Mouse (Mus musculus): ENCODE measurements around the gene Mob4. TPM values are rescaled to one million over a fixed set of nuclear protein-coding genes. Genes with fewer than 3 reads are reported as not detected.

The Mob4 gene
- polyA plus RNA-seq, 1 experiment from 2014 or later, result 165 TPM

DNA sequence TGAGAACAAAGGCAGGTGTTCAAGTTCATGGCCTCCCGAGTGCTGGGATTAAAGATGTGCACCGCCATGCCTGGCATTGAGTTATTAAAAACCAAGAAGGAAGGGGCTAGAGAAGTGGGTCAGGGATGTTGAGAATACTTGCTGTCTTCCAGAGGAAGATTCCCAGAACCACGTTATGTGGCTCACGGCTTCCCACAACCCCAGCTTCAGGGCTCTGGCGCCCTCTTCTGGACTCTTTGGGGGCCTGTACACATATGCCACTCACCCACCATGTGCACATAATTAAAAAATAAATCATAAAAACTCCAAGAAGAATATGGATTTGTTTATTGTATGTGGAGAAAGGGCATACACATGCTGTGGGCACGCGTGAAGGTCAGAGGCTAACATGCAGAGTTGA, 30.9 kb downstream of the Mob4 start:
- Histone ChIP-seq H3K9me3 (replicated peaks; ENCODE audit: control insufficient read depth, low read length) (no peaks in the 10 kb centered on the region), H3K4me1 (ENCODE audit: control insufficient read depth, insufficient read depth, low read length) (no peaks in the 10 kb centered on the region), H3K4me3 (ENCODE audit: low read depth, low read length) (no peak overlapping the region), H3K9ac (replicated peaks; ENCODE audit: low read length) (no peak overlapping the region), H3K4me2 (ENCODE audit: low read depth, low read length) (no peak overlapping the region), H3K27ac (replicated peaks; ENCODE audit: low read depth, low read length) (no peak overlapping the region), H3K36me3 (replicated peaks; ENCODE audit: control insufficient read depth, insufficient read depth, low read depth, low read length) (no peaks in the 10 kb centered on the region; the same call in 1 of the 2 replicates), H3K27me3 (ENCODE audit: control insufficient read depth, insufficient read depth, low read length) (no peaks in the 10 kb centered on the region)
- DNase-seq (ENCODE audit: low spot score) (peak; percentile 48), ATAC-seq (replicated peaks; ENCODE audit: insufficient number of reproducible peaks, low FRiP score, low TSS enrichment, low read depth) (no peak)
- 63% methylated on average over 7 of the region's 7 CpGs for WGBS

- H3K4me2 ChIP-seq (ENCODE audit: low read depth, low read length), result no peak overlapping the region
- DNase-seq (ENCODE audit: low spot score) (no peak), ATAC-seq (replicated peaks; ENCODE audit: insufficient number of reproducible peaks, low FRiP score, low TSS enrichment, low read depth) (no peak)
- WGBS, result 69% methylated on average over 5 of the region's 5 CpGs
- no peaks in the 10 kb centered on the region for H3K4me1 ChIP-seq (ENCODE audit: control insufficient read depth, insufficient read depth, low read length)
- H3K27ac ChIP-seq (replicated peaks; ENCODE audit: low read depth, low read length), result no peak overlapping the region
- no peaks in the 10 kb centered on the region for H3K9me3 ChIP-seq (replicated peaks; ENCODE audit: control insufficient read depth, low read length)
- no peaks in the 10 kb centered on the region for H3K27me3 ChIP-seq (ENCODE audit: control insufficient read depth, insufficient read depth, low read length)
- H3K9ac ChIP-seq (replicated peaks; ENCODE audit: low read length), result no peak overlapping the region
- no peak overlapping the region for H3K4me3 ChIP-seq (ENCODE audit: low read depth, low read length)
- H3K36me3 ChIP-seq (replicated peaks; ENCODE audit: control insufficient read depth, insufficient read depth, low read depth, low read length), result no peaks in the 10 kb centered on the region; the same call in 1 of the 2 replicates
Measured at GRCm38 (mm10) chr1:55162781-55163180, 31.8 kb downstream of the Mob4 start.

- 58% methylated on average over 5 of the region's 5 CpGs for WGBS
- no peaks in the 10 kb centered on the region for H3K36me3 ChIP-seq (replicated peaks; ENCODE audit: control insufficient read depth, insufficient read depth, low read depth, low read length)
- ATAC-seq (replicated peaks; ENCODE audit: insufficient number of reproducible peaks, low FRiP score, low TSS enrichment, low read depth), result no peak
Measured at GRCm38 (mm10) chr1:55164005-55164404, 33.0 kb downstream of the Mob4 start.

DNA sequence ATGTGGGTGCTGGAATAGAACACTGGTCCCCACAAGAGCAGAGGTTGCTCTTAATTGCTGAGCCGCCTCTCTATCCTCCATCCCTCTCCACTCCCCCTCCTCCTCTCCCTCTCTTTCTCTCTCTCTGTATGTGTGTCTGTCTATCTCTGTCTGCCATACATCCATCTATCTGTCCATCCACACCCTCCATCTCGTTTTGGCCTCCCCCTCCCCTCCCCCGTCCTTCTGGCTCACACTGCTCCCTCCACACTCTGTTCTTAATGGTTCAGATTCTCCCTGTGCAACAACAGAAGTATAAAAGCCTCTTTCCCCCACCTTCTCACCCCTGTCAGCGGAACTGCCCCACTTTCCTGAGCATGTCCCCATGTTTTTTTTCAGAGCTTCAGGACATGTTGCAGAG, 36.5 kb downstream of the Mob4 start:
- H3K4me1 ChIP-seq (ENCODE audit: control insufficient read depth, insufficient read depth, low read length), result no peaks in the 10 kb centered on the region
- no peak overlapping the region for H3K4me3 ChIP-seq (ENCODE audit: low read depth, low read length)
- H3K27me3 ChIP-seq (ENCODE audit: control insufficient read depth, insufficient read depth, low read length), result no peaks in the 10 kb centered on the region
- H3K27ac ChIP-seq (replicated peaks; ENCODE audit: low read depth, low read length), result no peak overlapping the region
- DNase-seq (ENCODE audit: low spot score), result no peak
- H3K4me2 ChIP-seq (ENCODE audit: low read depth, low read length), result no peak overlapping the region
- H3K36me3 ChIP-seq (replicated peaks; ENCODE audit: control insufficient read depth, insufficient read depth, low read depth, low read length), result no peaks in the 10 kb centered on the region
- ATAC-seq (replicated peaks; ENCODE audit: insufficient number of reproducible peaks, low FRiP score, low TSS enrichment, low read depth), result no peak
- 80% methylated on average over 4 of the region's 4 CpGs for WGBS
- no peaks in the 10 kb centered on the region for H3K9me3 ChIP-seq (replicated peaks; ENCODE audit: control insufficient read depth, low read length)
- H3K9ac ChIP-seq (replicated peaks; ENCODE audit: low read length), result no peak overlapping the region

More at GRCm38 (mm10) chr1:55164005-55164404, 33.0 kb downstream of the Mob4 start:
- no peaks in the 10 kb centered on the region for H3K9me3 ChIP-seq (replicated peaks; ENCODE audit: control insufficient read depth, low read length)
- H3K4me1 ChIP-seq (ENCODE audit: control insufficient read depth, insufficient read depth, low read length), result no peaks in the 10 kb centered on the region
- DNase-seq (ENCODE audit: low spot score), result no peak
- no peak overlapping the region for H3K9ac ChIP-seq (replicated peaks; ENCODE audit: low read length)
- H3K4me2 ChIP-seq (ENCODE audit: low read depth, low read length), result no peak overlapping the region
- no peak overlapping the region for H3K4me3 ChIP-seq (ENCODE audit: low read depth, low read length)
- no peak overlapping the region for H3K27ac ChIP-seq (replicated peaks; ENCODE audit: low read depth, low read length)
- H3K27me3 ChIP-seq (ENCODE audit: control insufficient read depth, insufficient read depth, low read length), result no peaks in the 10 kb centered on the region

DNA sequence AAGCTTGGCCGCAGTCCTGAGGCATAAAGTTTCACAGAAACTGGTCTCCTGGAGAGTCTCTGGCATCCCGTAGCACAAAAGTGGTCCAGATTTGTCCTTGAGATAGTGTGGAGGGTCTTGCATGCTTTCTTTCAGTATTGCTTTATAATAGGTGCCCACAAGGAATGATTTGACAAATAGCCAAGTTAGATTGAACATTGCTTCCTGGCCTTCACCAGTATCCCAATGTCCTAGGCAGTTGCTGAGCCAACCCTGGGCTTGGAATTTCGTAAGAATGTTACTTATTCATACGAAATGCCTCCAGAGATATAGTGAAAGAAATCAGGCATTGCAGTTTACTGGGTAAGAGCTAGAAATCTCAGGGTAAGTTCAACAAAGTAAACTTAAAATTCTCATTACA, 37.6 kb downstream of the Mob4 start:
- Histone ChIP-seq H3K4me1 (ENCODE audit: control insufficient read depth, insufficient read depth, low read length) (no peaks in the 10 kb centered on the region), H3K9me3 (replicated peaks; ENCODE audit: control insufficient read depth, low read length) (no peaks in the 10 kb centered on the region), H3K4me2 (ENCODE audit: low read depth, low read length) (no peak overlapping the region), H3K27ac (replicated peaks; ENCODE audit: low read depth, low read length) (no peak overlapping the region), H3K36me3 (replicated peaks; ENCODE audit: control insufficient read depth, insufficient read depth, low read depth, low read length) (no peaks in the 10 kb centered on the region), H3K4me3 (ENCODE audit: low read depth, low read length) (no peak overlapping the region), H3K27me3 (ENCODE audit: control insufficient read depth, insufficient read depth, low read length) (no peaks in the 10 kb centered on the region), H3K9ac (replicated peaks; ENCODE audit: low read length) (no peak overlapping the region)
- WGBS, result 97% methylated on average over 4 of the region's 4 CpGs
- DNase-seq (ENCODE audit: low spot score), result no peak
- no peak for ATAC-seq (replicated peaks; ENCODE audit: insufficient number of reproducible peaks, low FRiP score, low TSS enrichment, low read depth)

DNA sequence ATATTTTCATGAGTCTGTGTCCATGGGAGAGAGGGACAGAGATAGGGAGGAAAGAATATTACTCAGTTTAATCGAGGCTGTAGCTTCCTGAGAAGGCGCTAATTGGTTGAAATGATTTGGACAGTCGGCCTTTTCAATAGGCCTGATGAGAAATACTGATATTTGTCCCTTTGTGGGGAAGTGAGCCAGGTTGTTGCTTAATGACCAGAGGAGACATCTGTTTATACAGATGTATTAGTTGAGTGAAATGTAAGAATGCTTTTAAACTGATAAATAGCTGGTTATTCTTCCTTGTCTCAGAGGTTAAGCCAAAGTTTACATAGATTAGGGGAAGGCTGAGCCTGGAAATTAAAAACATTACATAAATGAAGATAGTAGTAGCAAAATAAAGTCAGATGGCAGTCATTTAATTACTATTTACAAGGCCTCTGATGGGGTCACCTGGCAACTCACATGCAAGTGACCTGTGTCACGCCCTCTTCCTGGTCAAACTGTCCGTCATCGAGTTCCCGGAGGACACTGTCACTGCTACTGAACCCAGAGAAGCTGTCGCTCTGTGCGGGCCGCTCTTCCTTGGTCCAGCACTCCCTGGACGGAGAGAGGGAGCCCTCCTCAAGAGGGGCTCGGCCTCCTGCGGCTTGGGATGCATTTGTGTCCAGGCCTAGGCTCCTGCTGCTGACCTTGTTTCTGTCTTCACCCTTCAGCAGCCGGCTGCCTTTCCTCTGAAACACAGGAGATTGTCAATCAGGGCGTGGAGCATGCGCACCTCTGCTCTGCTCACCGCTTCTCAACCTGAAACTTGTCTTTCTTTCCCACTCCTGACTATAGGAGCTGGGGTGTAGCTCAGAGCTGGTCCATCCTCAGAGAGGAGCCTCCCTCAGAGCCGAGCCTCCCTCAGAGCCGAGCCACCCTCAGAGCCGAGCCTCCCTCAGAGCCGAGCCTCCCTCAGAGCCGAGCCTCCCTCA, 40.6 kb downstream of the Mob4 start:
- H3K4me2 ChIP-seq (ENCODE audit: low read depth, low read length), result no peak overlapping the region; the same call in 1 of the 2 replicates
- no peak for ATAC-seq (replicated peaks; ENCODE audit: insufficient number of reproducible peaks, low FRiP score, low TSS enrichment, low read depth)
- no peak overlapping the region for H3K27ac ChIP-seq (replicated peaks; ENCODE audit: low read depth, low read length)
- no peaks in the 10 kb centered on the region for H3K9me3 ChIP-seq (replicated peaks; ENCODE audit: control insufficient read depth, low read length)
- no peaks in the 10 kb centered on the region for H3K27me3 ChIP-seq (ENCODE audit: control insufficient read depth, insufficient read depth, low read length)
- 47% methylated on average over 22 of the region's 22 CpGs for WGBS
- no peaks in the 10 kb centered on the region for H3K4me1 ChIP-seq (ENCODE audit: control insufficient read depth, insufficient read depth, low read length)
- H3K9ac ChIP-seq (replicated peaks; ENCODE audit: low read length), result no peak overlapping the region
- DNase-seq (ENCODE audit: low spot score), result no peak
- H3K36me3 ChIP-seq (replicated peaks; ENCODE audit: control insufficient read depth, insufficient read depth, low read depth, low read length), result no peaks in the 10 kb centered on the region; the same call in 1 of the 2 replicates
- H3K4me3 ChIP-seq (ENCODE audit: low read depth, low read length), result no peak overlapping the region

GRCm38 (mm10) chr1:55173720-55174557, 42.9 kb downstream of the Mob4 start:
- no peak for DNase-seq (ENCODE audit: low spot score)
- 87% methylated on average over 10 of the region's 10 CpGs for WGBS

More at GRCm38 (mm10) chr1:55173720-55174557, 42.9 kb downstream of the Mob4 start:
- H3K9me3 ChIP-seq (replicated peaks; ENCODE audit: control insufficient read depth, low read length), result no peaks in the 10 kb centered on the region
- no peak overlapping the region for H3K4me3 ChIP-seq (ENCODE audit: low read depth, low read length)
- no peaks in the 10 kb centered on the region; the same call in 1 of the 2 replicates for H3K36me3 ChIP-seq (replicated peaks; ENCODE audit: control insufficient read depth, insufficient read depth, low read depth, low read length)
- H3K4me1 ChIP-seq (ENCODE audit: control insufficient read depth, insufficient read depth, low read length), result no peaks in the 10 kb centered on the region
- no peak overlapping the region for H3K9ac ChIP-seq (replicated peaks; ENCODE audit: low read length)
- no peaks in the 10 kb centered on the region for H3K27me3 ChIP-seq (ENCODE audit: control insufficient read depth, insufficient read depth, low read length)
- no peak overlapping the region for H3K27ac ChIP-seq (replicated peaks; ENCODE audit: low read depth, low read length)
- no peak for ATAC-seq (replicated peaks; ENCODE audit: insufficient number of reproducible peaks, low FRiP score, low TSS enrichment, low read depth)
- H3K4me2 ChIP-seq (ENCODE audit: low read depth, low read length), result no peak overlapping the region
